Mouse (Mus musculus) stomach, postnatal 0 days (tissue): ENCODE measurements around the gene Tmem107. TPM values are rescaled to one million over a fixed set of nuclear protein-coding genes. Genes with fewer than 3 reads are reported as not detected.

Experiments
- ATAC-seq: fragments of 200-750 bp; cut with Nextera tagmentation; 2 replicates; pipeline ENCODE4 v1.8.0; 2017; ENCODE audit not compliant: low FRiP score, low TSS enrichment
- DNase-seq: peaks from one replicate; pipeline ENCODE4 v3.0.0-alpha.2; 2016; ENCODE audit warnings: low spot score
- H3K27ac ChIP-seq: fragments of 300-500 bp; sonication (generic); replicated peaks from 2 replicates; pipeline ENCODE4 v1.5.1; 2014; ENCODE audit warnings: mild to moderate bottlenecking, control low read depth
- H3K27me3 ChIP-seq: fragments of 300-500 bp; sonication (generic); 2 replicates; pipeline ENCODE4 v1.6.1; 2014; ENCODE audit warnings: low read length; ENCODE audit not compliant: control insufficient read depth, insufficient read depth
- H3K36me3 ChIP-seq: fragments of 300-500 bp; sonication (generic); 2 replicates; pipeline ENCODE4 v1.6.1; 2014; ENCODE audit warnings: low read length, mixed read lengths; ENCODE audit not compliant: control insufficient read depth, insufficient read depth
- H3K4me1 ChIP-seq: fragments of 300-500 bp; sonication (generic); replicated peaks from 2 replicates; pipeline ENCODE4 v1.6.1; 2014; ENCODE audit warnings: antibody characterized with exemption; ENCODE audit not compliant: control insufficient read depth, insufficient read depth
- H3K4me2 ChIP-seq: fragments of 300-500 bp; sonication (generic); replicated peaks from 2 replicates; pipeline ENCODE4 v1.6.1; 2014; ENCODE audit warnings: low read depth, mild to moderate bottlenecking, control low read depth, moderate library complexity
- H3K4me3 ChIP-seq: fragments of 300-500 bp; sonication (generic); 2 replicates; pipeline ENCODE4 v1.5.1; 2014; ENCODE audit warnings: low read depth, low read length, control low read depth
- H3K9ac ChIP-seq: fragments of 300-500 bp; sonication (generic); 2 replicates; pipeline ENCODE4 v1.6.1; 2014; ENCODE audit warnings: mild to moderate bottlenecking, low read length, control low read depth, mixed read lengths
- H3K9me3 ChIP-seq: fragments of 300-500 bp; sonication (generic); 2 replicates; pipeline ENCODE4 v1.6.1; 2016; ENCODE audit warnings: low read length; ENCODE audit not compliant: control insufficient read depth
- CTCF ChIP-seq: IDR thresholded peaks from 2 replicates; pipeline ENCODE4 v1.5.1; 2016; ENCODE audit warnings: antibody characterized with exemption, low read depth, mild to moderate bottlenecking, moderate library complexity
- EP300 ChIP-seq: optimal IDR thresholded peaks from 2 replicates; pipeline ENCODE3; 2016; ENCODE audit warnings: antibody characterized with exemption
- WGBS: fragments of 180-500 bp; shearing (Covaris S2); extraction: QIAGEN DNeasy Blood & Tissue Kit; methylation state at CpG from one replicate; pipeline ENCODE4 v1.1.7; 2014; 5-methylcytosine and 5-hydroxymethylcytosine counted together
- polyA plus RNA-seq: library from polyadenylated mRNA; unstranded; fragments of >200 nt; fragmentation: Nextera tagmentation; extraction: Ambion mirVana; gene quantifications from 2 replicates; pipeline ENCODE4 v1.2.1, GENCODE M21; 2015

The Tmem107 gene
- polyA plus RNA-seq, 1 experiment from 2014 or later = 30.8 TPM

DNA sequence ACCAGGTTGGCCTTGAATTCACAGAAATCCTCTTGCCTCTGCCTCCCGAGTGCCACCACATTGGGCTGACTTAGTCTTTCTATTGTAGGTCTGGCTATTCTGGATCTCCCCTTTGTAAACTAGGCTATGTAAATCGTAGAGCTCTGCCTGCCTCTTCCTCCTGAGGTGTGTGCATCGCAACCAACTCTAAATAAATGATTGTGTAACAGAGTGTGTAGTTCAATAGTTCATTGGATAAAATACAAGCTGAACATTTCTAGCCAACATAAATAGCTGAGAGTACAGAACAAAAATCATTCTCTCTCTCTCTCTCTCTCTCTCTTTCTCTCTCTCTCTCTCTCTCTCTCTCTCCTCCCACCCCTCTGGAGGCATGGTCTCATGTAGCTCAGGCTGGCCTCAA lies 44.0 kb downstream of the Tmem107 start:
- Histone ChIP-seq H3K4me1 (no peaks in the 10 kb centered on the region), H3K4me3 (no peak overlapping the region), H3K27me3 (no peaks in the 10 kb centered on the region), H3K27ac (no peak overlapping the region), H3K9me3 (no peaks in the 10 kb centered on the region), H3K9ac (no peak overlapping the region), H3K4me2 (no peak overlapping the region), H3K36me3 (0 out of 2 replicates have a peak, but pooled peaks cover under 1% of the 10 kb centered on the region)
- 81% methylated on average over 3 of the region's 3 CpGs for WGBS
- DNase-seq = no peak
- ATAC-seq = no peak
- no peak for TF ChIP-seq CTCF
- TF ChIP-seq EP300 = no peak

DNA sequence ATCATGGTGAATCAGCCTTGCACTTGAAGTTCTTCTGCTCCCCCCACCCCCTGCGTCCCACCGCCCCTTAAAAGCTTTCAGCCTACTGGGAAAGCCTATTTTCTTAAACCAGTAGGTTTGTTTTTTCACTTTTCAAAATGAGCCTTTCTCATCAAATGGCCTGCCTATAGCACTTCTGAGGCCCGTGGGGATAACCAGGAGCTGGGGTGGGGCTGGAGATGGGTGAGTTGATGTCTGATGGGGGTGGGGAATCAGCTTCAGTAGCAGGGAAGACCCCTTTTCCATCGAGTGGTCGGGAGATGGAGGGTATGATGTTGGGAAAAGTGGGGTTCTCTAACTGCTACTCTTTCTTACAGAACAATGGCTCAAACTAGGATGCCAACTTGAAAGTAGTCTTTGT lies 46.2 kb downstream of the Tmem107 start:
- peak overlapping the region; percentile 83; the same call in 1 of the 2 replicates for H3K4me2 ChIP-seq

DNA sequence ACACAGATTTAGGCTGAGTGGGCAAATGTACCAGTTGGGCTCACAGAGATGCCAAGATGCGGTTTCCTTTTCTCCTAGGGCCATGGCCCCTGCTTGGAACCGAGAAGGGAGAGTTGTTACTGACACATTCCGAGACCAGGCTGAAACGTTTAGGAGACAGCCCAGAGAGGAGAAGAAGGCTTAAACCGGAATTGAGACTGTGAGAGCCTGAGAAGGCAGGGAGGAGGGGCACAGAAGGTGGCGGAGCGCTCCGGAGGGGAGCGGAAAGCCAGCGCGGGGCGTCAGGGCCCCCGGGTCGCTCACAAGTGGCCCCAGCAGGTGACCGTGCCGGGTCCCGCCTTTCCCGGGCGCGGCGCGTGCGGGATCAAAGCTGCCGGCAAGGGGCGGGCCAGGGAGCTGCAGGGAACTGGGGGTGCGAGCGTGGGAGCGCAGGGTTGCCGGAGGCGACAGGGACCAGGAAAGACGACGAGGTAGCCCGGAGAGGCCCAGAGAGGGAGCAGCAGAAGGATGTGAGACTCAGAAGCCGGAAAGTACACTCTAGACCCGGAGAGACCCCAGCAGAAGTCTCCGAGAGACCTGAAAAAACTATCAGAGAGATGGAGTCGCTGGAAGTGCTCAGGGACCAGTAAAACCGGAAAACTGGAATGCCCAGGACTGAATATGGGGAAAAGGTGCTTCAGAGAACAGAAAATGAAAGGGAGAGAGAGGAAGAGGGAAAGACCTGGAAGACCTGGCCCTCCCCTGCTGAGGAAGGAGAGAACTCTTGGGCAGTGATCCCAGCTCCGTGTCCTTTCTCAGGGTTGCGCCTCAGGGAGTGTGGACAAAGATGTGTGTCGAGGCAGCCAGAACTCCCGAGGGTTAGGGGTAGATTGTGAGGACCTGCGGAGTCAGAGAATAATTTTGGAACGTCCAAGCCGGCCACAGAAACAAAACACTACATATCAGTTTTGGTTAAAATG lies 47.4 kb downstream of the Tmem107 start:
- peak; percentile 55 for ATAC-seq
- H3K27ac ChIP-seq = peak overlapping the region; percentile 93
- no peaks in the 10 kb centered on the region for H3K9me3 ChIP-seq
- under 1% methylated on average over 45 of the region's 45 CpGs for WGBS
- H3K27me3 ChIP-seq = no peaks in the 10 kb centered on the region
- peaks cover 2% of the 10 kb centered on the region; the same call in 1 of the 2 replicates for H3K4me1 ChIP-seq
- TF ChIP-seq EP300 = no peak
- peak; percentile 2; the same call in 1 of the 2 replicates for TF ChIP-seq CTCF
- no peaks in the 10 kb centered on the region for H3K36me3 ChIP-seq
- H3K4me3 ChIP-seq = peak overlapping the region; percentile 64
- peak overlapping the region; percentile 83 for H3K4me2 ChIP-seq
- DNase-seq = peak; percentile 91
- peak overlapping the region; percentile 73 for H3K9ac ChIP-seq

More for the DNA sequence above, 46.2 kb downstream of the Tmem107 start:
- 56% methylated on average over 5 of the region's 5 CpGs for WGBS
- H3K4me3 ChIP-seq = no peak overlapping the region
- H3K36me3 ChIP-seq = no peaks in the 10 kb centered on the region
- H3K4me1 ChIP-seq = peaks cover 2% of the 10 kb centered on the region; the same call in 1 of the 2 replicates
- no peak overlapping the region for H3K27ac ChIP-seq
- DNase-seq = no peak
- TF ChIP-seq CTCF = no peak
- H3K9me3 ChIP-seq = no peaks in the 10 kb centered on the region
- H3K9ac ChIP-seq = no peak overlapping the region
- no peak for ATAC-seq
- H3K27me3 ChIP-seq = no peaks in the 10 kb centered on the region

DNA sequence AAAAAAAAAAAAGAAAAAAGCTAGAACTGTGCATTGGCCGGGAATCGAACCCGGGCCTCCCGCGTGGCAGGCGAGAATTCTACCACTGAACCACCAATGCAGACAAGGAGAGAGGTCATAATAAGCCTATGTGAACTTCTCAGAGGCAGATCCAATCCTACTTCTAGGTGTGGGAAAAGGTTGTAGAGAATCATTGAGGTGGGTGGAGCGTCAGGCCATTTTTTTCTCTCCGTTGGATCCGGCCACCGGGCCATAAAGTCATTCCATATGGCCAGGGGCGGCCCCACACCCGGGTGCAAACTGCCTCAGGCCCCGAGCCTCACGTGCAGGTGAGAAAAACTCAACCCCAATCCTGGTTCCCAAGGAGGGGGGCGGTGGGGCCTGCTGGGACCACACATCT lies 48.2 kb downstream of the Tmem107 start:
- H3K27ac ChIP-seq = no peak overlapping the region; the same call in 1 of the 2 replicates
- peaks cover 2% of the 10 kb centered on the region; the same call in 1 of the 2 replicates for H3K4me1 ChIP-seq
- TF ChIP-seq CTCF (no peak), EP300 (no peak)
- H3K9me3 ChIP-seq = no peaks in the 10 kb centered on the region
- 2% methylated on average over 15 of the region's 15 CpGs for WGBS
- H3K4me3 ChIP-seq = peak overlapping the region; percentile 64
- H3K4me2 ChIP-seq = peak overlapping the region; percentile 83
- H3K9ac ChIP-seq = no peak overlapping the region
- H3K36me3 ChIP-seq = no peaks in the 10 kb centered on the region
- ATAC-seq = peak; percentile 35
- H3K27me3 ChIP-seq = no peaks in the 10 kb centered on the region
- DNase-seq = peak; percentile 90

DNA sequence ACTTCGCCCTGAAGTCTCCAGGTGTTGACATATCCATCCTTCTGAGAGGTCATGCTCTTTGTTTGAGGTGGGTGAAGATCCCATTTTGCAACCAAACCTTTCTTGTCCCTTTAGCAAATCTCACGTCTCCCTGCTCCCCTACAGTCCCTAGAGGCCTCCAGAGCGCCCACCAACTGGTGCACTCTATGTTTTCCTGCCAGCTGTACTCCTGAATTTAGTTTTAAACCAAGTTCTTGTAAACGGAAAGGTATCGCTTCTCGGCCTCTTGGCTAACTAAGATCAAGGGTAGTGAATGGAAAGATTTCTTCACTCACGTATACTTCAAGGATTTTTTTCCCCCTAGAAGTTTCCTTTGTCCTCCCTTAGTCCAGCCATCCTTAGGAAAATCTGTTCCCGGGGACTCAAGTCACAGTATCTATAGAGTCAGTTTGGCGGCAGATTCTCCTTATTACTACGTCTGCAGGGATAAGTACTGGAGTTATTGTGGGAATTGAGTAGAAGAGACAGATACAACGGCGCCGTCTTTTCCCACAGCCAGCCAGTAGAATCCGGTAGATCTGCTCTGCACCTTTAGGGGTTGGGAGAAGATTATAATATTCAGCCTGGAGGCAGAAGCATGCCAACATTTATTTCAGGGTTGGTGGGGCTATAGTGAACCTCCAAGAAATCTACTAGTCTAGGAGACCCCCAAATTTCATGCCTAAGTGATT lies 49.0 kb downstream of the Tmem107 start:
- TF ChIP-seq EP300 = no peak
- TF ChIP-seq CTCF = no peak
- H3K27me3 ChIP-seq = no peaks in the 10 kb centered on the region
- ATAC-seq = no peak
- peak overlapping the region; percentile 83 for H3K4me2 ChIP-seq
- H3K4me1 ChIP-seq = peaks cover 2% of the 10 kb centered on the region; the same call in 1 of the 2 replicates
- H3K27ac ChIP-seq = no peak overlapping the region
- no peaks in the 10 kb centered on the region for H3K9me3 ChIP-seq
- WGBS = 64% methylated on average over 14 of the region's 14 CpGs
- no peaks in the 10 kb centered on the region for H3K36me3 ChIP-seq
- 0 out of 2 replicates have a peak overlapping the region, but pooled peaks have one; percentile 9 for H3K9ac ChIP-seq
- no peak overlapping the region for H3K4me3 ChIP-seq
- no peak for DNase-seq
